Mouse (Mus musculus): ENCODE data around the gene Scarb1.
A peak's percentile ranks its signal among the peaks of the same experiment; 100 is the strongest.

The Scarb1 gene

GRCm38 (mm10) chr5:125306372-125306771, 34.5 kb downstream of the Scarb1 start:
- DNase-seq (ENCODE audit: low read depth, low spot score): no peak

- no peak for DNase-seq (ENCODE audit: low read depth, low spot score)
These were observed 35.4 kb downstream of the Scarb1 start for GRCm38 (mm10) chr5:125305229-125306081.

- DNase-seq (ENCODE audit: low read depth, low spot score): peak; percentile 66
These were observed 36.5 kb downstream of the Scarb1 start for GRCm38 (mm10) chr5:125304245-125304856.

- DNase-seq (ENCODE audit: low read depth, low spot score): no peak
These were observed 37.8 kb downstream of the Scarb1 start for GRCm38 (mm10) chr5:125303055-125303454.

GRCm38 (mm10) chr5:125298234-125298633, 42.7 kb downstream of the Scarb1 start:
- no peak for DNase-seq (ENCODE audit: low read depth, low spot score)

GRCm38 (mm10) chr5:125297171-125297570, 43.7 kb downstream of the Scarb1 start:
- DNase-seq (ENCODE audit: low read depth, low spot score): no peak

- DNase-seq (ENCODE audit: low read depth, low spot score): no peak
These were observed 47.9 kb downstream of the Scarb1 start for GRCm38 (mm10) chr5:125292951-125293350.

GRCm38 (mm10) chr5:125291895-125292294, 49.0 kb downstream of the Scarb1 start:
- DNase-seq (ENCODE audit: low read depth, low spot score): no peak

GRCm38 (mm10) chr5:125291387-125291786, 49.5 kb downstream of the Scarb1 start:
- DNase-seq (ENCODE audit: low read depth, low spot score): no peak

GRCm38 (mm10) chr5:125287053-125287655, 53.7 kb downstream of the Scarb1 start:
- no peak for DNase-seq (ENCODE audit: low read depth, low spot score)

GRCm38 (mm10) chr5:125286090-125286489, 54.8 kb downstream of the Scarb1 start:
- no peak for DNase-seq (ENCODE audit: low read depth, low spot score)

- no peak for DNase-seq (ENCODE audit: low read depth, low spot score)
These were observed 56.9 kb downstream of the Scarb1 start for GRCm38 (mm10) chr5:125283748-125284640.

- DNase-seq (ENCODE audit: low read depth, low spot score): no peak
These were observed 61.7 kb downstream of the Scarb1 start for GRCm38 (mm10) chr5:125279216-125279615.

- DNase-seq (ENCODE audit: low read depth, low spot score): no peak
These were observed 62.6 kb downstream of the Scarb1 start for GRCm38 (mm10) chr5:125278314-125278713.

GRCm38 (mm10) chr5:125277313-125277712, 63.6 kb downstream of the Scarb1 start:
- DNase-seq (ENCODE audit: low read depth, low spot score): no peak

- DNase-seq (ENCODE audit: low read depth, low spot score): no peak
These were observed 64.1 kb downstream of the Scarb1 start for GRCm38 (mm10) chr5:125276765-125277164.

- DNase-seq (ENCODE audit: low read depth, low spot score): no peak
These were observed 65.6 kb downstream of the Scarb1 start for GRCm38 (mm10) chr5:125275315-125275714.

- no peak for DNase-seq (ENCODE audit: low read depth, low spot score)
These were observed 66.1 kb downstream of the Scarb1 start for GRCm38 (mm10) chr5:125274773-125275172.

GRCm38 (mm10) chr5:125274182-125274581, 66.7 kb downstream of the Scarb1 start:
- no peak for DNase-seq (ENCODE audit: low read depth, low spot score)

- DNase-seq (ENCODE audit: low read depth, low spot score): no peak
These were observed 67.2 kb downstream of the Scarb1 start for GRCm38 (mm10) chr5:125273666-125274109.

GRCm38 (mm10) chr5:125272231-125272988, 68.5 kb downstream of the Scarb1 start:
- DNase-seq (ENCODE audit: low read depth, low spot score): no peak

Data from retina, postnatal 7 days (tissue).